Comparison of ENCODE assay signal across 10 mouse cellular contexts in the genomic region with DNA sequence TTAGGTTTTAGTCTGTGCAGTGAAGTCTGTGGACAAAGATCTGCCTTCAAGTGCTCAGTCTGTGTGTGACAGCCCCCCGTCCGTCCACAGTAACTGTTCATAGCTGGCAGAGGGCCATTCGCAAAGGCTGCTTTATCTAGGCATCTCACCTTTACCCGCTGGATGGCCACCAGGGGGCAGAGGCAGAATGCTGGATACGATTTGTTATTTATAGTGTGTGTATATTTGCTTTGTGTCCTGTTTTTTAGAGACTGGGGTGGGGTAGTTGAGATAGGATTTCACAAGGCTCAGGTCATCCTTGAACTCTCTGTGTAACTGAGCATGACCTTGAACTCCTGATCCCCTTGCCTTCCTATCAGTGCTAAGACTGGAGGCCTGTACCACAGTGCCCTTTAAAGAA. TPM values are rescaled to one million over a fixed set of nuclear protein-coding genes. Genes with fewer than 3 reads are reported as not detected.
DNase-seq lines count a peak whose midpoint lies in the region; ATAC-seq lines count a peak whose summit lies in the region.
"Had no signal": no experiment of that assay in that cellular context is flagged by ENCODE, and none has a peak within 500 bp of the region (broad histone marks: within the 10 kb centered on the region; RNA-seq: fewer than 3 reads in every experiment).

No protein-coding gene starts in this region.

- no peak for ATAC-seq in kidney, embryonic 15.5 days (replicated peaks; ENCODE audit: low FRiP score)
- ATAC-seq in midbrain, embryonic 15.5 days (replicated peaks), result 0 out of 2 replicates have a peak, but pooled peaks have one; percentile 20

- peak; percentile 61 for DNase-seq in kidney, adult 11 months
- DNase-seq in adrenal gland, adult 2 months, result peak; percentile 64
- DNase-seq in embryo, embryonic 9.5 days (ENCODE audit: extremely low spot score), result peak; percentile 60
- peak; percentile 77 to 86 for DNase-seq in heart, postnatal 10 days
- peak; percentile 76 for DNase-seq in left cerebral cortex, postnatal 4 days
- peak; percentile 56 to 80 for DNase-seq in spleen, postnatal 4 days (ENCODE audit: low spot score in 2 of 2)

- H3K9me3 ChIP-seq in kidney, embryonic 15.5 days (replicated peaks), result no peaks in the 10 kb centered on the region
- no peaks in the 10 kb centered on the region for H3K9me3 ChIP-seq in midbrain, embryonic 15.5 days
- H3K9me3 ChIP-seq: embryonic facial prominence, embryonic 13.5 days; neural tube, embryonic 12.5 days had no signal

- H3K4me1 ChIP-seq in kidney, embryonic 15.5 days, result peaks cover 13% of the 10 kb centered on the region; the same call in 1 of the 2 replicates
- no peaks in the 10 kb centered on the region for H3K4me1 ChIP-seq in midbrain, embryonic 15.5 days
- H3K4me1 ChIP-seq: embryonic facial prominence, embryonic 13.5 days; neural tube, embryonic 12.5 days had no signal

- H3K27ac ChIP-seq in kidney, embryonic 15.5 days, result no peak overlapping the region
- H3K27ac ChIP-seq in midbrain, embryonic 15.5 days, result no peak overlapping the region
- H3K27ac ChIP-seq: embryonic facial prominence, embryonic 13.5 days; neural tube, embryonic 12.5 days had no signal

- intact Hi-C loops in heart, postnatal 10 days (cut with DNase I), result loop anchor here (2.0 kb wide), 1 partner anchor 163 kb away; no protein-coding TSS in a partner anchor
- intact Hi-C loops in left cerebral cortex, postnatal 4 days (cut with DNase I), result no loop called here

- H3K36me3 ChIP-seq in kidney, embryonic 15.5 days, result no peaks in the 10 kb centered on the region
- no peaks in the 10 kb centered on the region for H3K36me3 ChIP-seq in midbrain, embryonic 15.5 days (replicated peaks)
- H3K36me3 ChIP-seq: embryonic facial prominence, embryonic 13.5 days; neural tube, embryonic 12.5 days had no signal

- no peaks in the 10 kb centered on the region for H3K27me3 ChIP-seq in kidney, embryonic 15.5 days
- no peaks in the 10 kb centered on the region for H3K27me3 ChIP-seq in midbrain, embryonic 15.5 days (replicated peaks)
- H3K27me3 ChIP-seq: embryonic facial prominence, embryonic 13.5 days; neural tube, embryonic 12.5 days had no signal

- H3K9ac ChIP-seq in kidney, embryonic 15.5 days, result no peak overlapping the region
- no peak overlapping the region for H3K9ac ChIP-seq in midbrain, embryonic 15.5 days
- H3K9ac ChIP-seq: embryonic facial prominence, embryonic 13.5 days; neural tube, embryonic 12.5 days had no signal

- no peak overlapping the region for H3K4me3 ChIP-seq in kidney, embryonic 15.5 days (replicated peaks)
- no peak overlapping the region for H3K4me3 ChIP-seq in midbrain, embryonic 15.5 days
- H3K4me3 ChIP-seq: embryonic facial prominence, embryonic 13.5 days; neural tube, embryonic 12.5 days had no signal

- 21% methylated on average over 5 of the region's 5 CpGs for WGBS in kidney, embryonic 15.5 days
- WGBS in midbrain, embryonic 15.5 days, result 18% methylated on average over 5 of the region's 5 CpGs

- no peak overlapping the region for H3K4me2 ChIP-seq in kidney, embryonic 15.5 days
- no peak overlapping the region for H3K4me2 ChIP-seq in midbrain, embryonic 15.5 days
- H3K4me2 ChIP-seq: embryonic facial prominence, embryonic 13.5 days; neural tube, embryonic 12.5 days had no signal

RNA-seq across cellular contexts. Expression of gene Oaz2, which starts 1.8 kb away (rescaled TPM):
- polyA plus RNA-seq in kidney, embryonic 15.5 days (2015; fragmentation: Nextera tagmentation; extraction: Ambion mirVana), result 299 and 308 TPM in 2 replicates
- total RNA-seq in adrenal gland, adult 2 months (2021), result 100 to 1,000 TPM; 101 to 156 TPM
- 172 and 201 TPM in 2 replicates for polyA plus RNA-seq in adrenal gland, adult 2 months (2012; rRNA removed)
- total RNA-seq in heart, postnatal 10 days (2021), result 100 to 1,000 TPM; 269 to 276 TPM
- total RNA-seq in left cerebral cortex, postnatal 4 days (2021), result 100 to 1,000 TPM; 202 to 211 TPM
- 401 and 421 TPM in 2 replicates for polyA plus RNA-seq in midbrain, embryonic 15.5 days (2015; fragmentation: Nextera tagmentation; extraction: Ambion mirVana)

RNA-seq across cellular contexts. Expression of gene Rbpms2, which starts 36.6 kb away (rescaled TPM):
- polyA plus RNA-seq in kidney, embryonic 15.5 days (2015; fragmentation: Nextera tagmentation; extraction: Ambion mirVana), result 29.8 and 30.3 TPM in 2 replicates
- total RNA-seq in adrenal gland, adult 2 months (2021), result 10 to 100 TPM; 63.1 to 85.0 TPM
- 125 and 154 TPM in 2 replicates for polyA plus RNA-seq in adrenal gland, adult 2 months (2012; rRNA removed)
- 10 to 100 TPM; 54.4 to 57.7 TPM for total RNA-seq in heart, postnatal 10 days (2021)
- total RNA-seq in left cerebral cortex, postnatal 4 days (2021), result 1 to 10 TPM; 1.8 to 2.4 TPM
- polyA plus RNA-seq in midbrain, embryonic 15.5 days (2015; fragmentation: Nextera tagmentation; extraction: Ambion mirVana), result 3.6 and 3.8 TPM in 2 replicates

Comparison
In these comparisons a context has a peak if more than half of its experiments do, and no peak if none do; other contexts are left out.
1. RNA of gene Rbpms2, which starts 36.6 kb away (total RNA-seq): 63.1 to 85.0 TPM in adrenal gland, adult 2 months and 54.4 to 57.7 TPM in heart, postnatal 10 days; 1.8 to 2.4 TPM in left cerebral cortex, postnatal 4 days; every median in the first group is over 10 times any median in the second.
2. Peak in every context shown above with its lines, with median percentiles within 50 percentile points of each other: DNase-seq.